Mouse (Mus musculus): Measurements from ENCODE around the gene Siglech. TPM values are rescaled to one million over a fixed set of nuclear protein-coding genes. Genes with fewer than 3 reads are reported as not detected.

Siglech gene
- polyA plus RNA-seq, 1 experiment from 2014 or later, result 0.33 TPM

- Histone ChIP-seq H3K27me3 (ENCODE audit: control insufficient read depth, insufficient read depth, low read length) (no peaks in the 10 kb centered on the region), H3K27ac (ENCODE audit: low read length) (no peak overlapping the region), H3K9me3 (replicated peaks; ENCODE audit: control insufficient read depth, low read length) (no peaks in the 10 kb centered on the region), H3K4me2 (ENCODE audit: low read depth, low read length) (no peak overlapping the region), H3K4me1 (ENCODE audit: control insufficient read depth, insufficient read depth, low read length) (no peaks in the 10 kb centered on the region), H3K9ac (ENCODE audit: low read length) (no peak overlapping the region), H3K4me3 (ENCODE audit: low read length) (no peak overlapping the region), H3K36me3 (ENCODE audit: control insufficient read depth, insufficient read depth) (peaks cover 59% of the 10 kb centered on the region)
- ATAC-seq (replicated peaks; ENCODE audit: extremely low read depth, insufficient read depth, low FRiP score), result no peak
- 89% methylated on average over 5 of the region's 5 CpGs for WGBS
Measured at GRCm38 (mm10) chr7:55824468-55824867, 56.5 kb downstream of the Siglech start.

GRCm38 (mm10) chr7:55827551-55827950, 59.6 kb downstream of the Siglech start:
- H3K4me2 ChIP-seq (ENCODE audit: low read depth, low read length), result no peak overlapping the region
- no peak overlapping the region for H3K27ac ChIP-seq (ENCODE audit: low read length)
- 90% methylated on average over 9 of the region's 9 CpGs for WGBS
- H3K9ac ChIP-seq (ENCODE audit: low read length), result no peak overlapping the region
- H3K27me3 ChIP-seq (ENCODE audit: control insufficient read depth, insufficient read depth, low read length), result no peaks in the 10 kb centered on the region
- no peaks in the 10 kb centered on the region for H3K4me1 ChIP-seq (ENCODE audit: control insufficient read depth, insufficient read depth, low read length)
- H3K4me3 ChIP-seq (ENCODE audit: low read length), result no peak overlapping the region
- no peak for ATAC-seq (replicated peaks; ENCODE audit: extremely low read depth, insufficient read depth, low FRiP score)
- peaks cover 50% of the 10 kb centered on the region for H3K36me3 ChIP-seq (ENCODE audit: control insufficient read depth, insufficient read depth)
- no peaks in the 10 kb centered on the region for H3K9me3 ChIP-seq (replicated peaks; ENCODE audit: control insufficient read depth, low read length)

Other genes starting within 250 kb of the Siglech start
- gene Tubgcp5, start 26.0 kb downstream of the Siglech start, polyA plus RNA-seq (2015; fragmentation: Nextera tagmentation; extraction: Ambion mirVana), result 17.0 and 22.6 TPM in 2 replicates
- gene Cyfip1, start 73.6 kb downstream of the Siglech start, polyA plus RNA-seq (2015; fragmentation: Nextera tagmentation; extraction: Ambion mirVana), result 44.5 and 54.1 TPM in 2 replicates
- gene Nipa2, start 194.3 kb downstream of the Siglech start, polyA plus RNA-seq (2015; fragmentation: Nextera tagmentation; extraction: Ambion mirVana), result 31.9 and 33.8 TPM in 2 replicates

Measured in heart, embryonic 16.5 days (tissue).